Mouse (Mus musculus) heart, embryonic 15.5 days (tissue): ENCODE data around the gene Xndc1. TPM values are rescaled to one million over a fixed set of nuclear protein-coding genes. Genes with fewer than 3 reads are reported as not detected.
"Not testable (repeated sequence)": the region's sequence is repeated elsewhere in the genome, so short reads cannot be mapped to it uniquely, and the experiment has no call there.

Experiments
- ATAC-seq: fragments of 200-750 bp; cut with Nextera tagmentation; replicated peaks from 2 replicates; pipeline ENCODE4 v1.8.0; 2017; ENCODE audit warnings: low read depth, moderate TSS enrichment; ENCODE audit not compliant: insufficient number of reproducible peaks, insufficient read depth, low FRiP score
- H3K27ac ChIP-seq: fragments of 300-500 bp; sonication (generic); 2 replicates; pipeline ENCODE4 v1.5.1; 2015; ENCODE audit warnings: mild to moderate bottlenecking, inconsistent platforms
- H3K27me3 ChIP-seq: fragments of 300-500 bp; sonication (generic); 2 replicates; pipeline ENCODE4 v1.6.1; 2015; ENCODE audit warnings: inconsistent platforms
- H3K36me3 ChIP-seq: fragments of 300-500 bp; sonication (generic); 2 replicates; pipeline ENCODE4 v1.6.1; 2015; ENCODE audit warnings: mild to moderate bottlenecking, inconsistent platforms
- H3K4me1 ChIP-seq: fragments of 300-500 bp; sonication (generic); replicated peaks from 2 replicates; pipeline ENCODE4 v1.6.1; 2015; ENCODE audit warnings: inconsistent platforms
- H3K4me2 ChIP-seq: fragments of 300-500 bp; sonication (generic); 2 replicates; pipeline ENCODE4 v1.6.1; 2015; ENCODE audit warnings: inconsistent platforms, mild to moderate bottlenecking, moderate library complexity
- H3K4me3 ChIP-seq: fragments of 300-500 bp; sonication (generic); 2 replicates; pipeline ENCODE4 v1.5.1; 2015; ENCODE audit warnings: mild to moderate bottlenecking, inconsistent platforms
- H3K9ac ChIP-seq: fragments of 300-500 bp; sonication (generic); 2 replicates; pipeline ENCODE4 v1.6.1; 2015; ENCODE audit warnings: mild to moderate bottlenecking, inconsistent platforms
- H3K9me3 ChIP-seq: fragments of 300-500 bp; sonication (generic); replicated peaks from 2 replicates; pipeline ENCODE4 v1.6.1; 2016; ENCODE audit warnings: inconsistent platforms
- WGBS: fragments of 180-500 bp; shearing (Covaris S2); methylation state at CpG from one replicate; pipeline ENCODE4 v1.1.7; 2015; ENCODE audit warnings: mixed read lengths; 5-methylcytosine and 5-hydroxymethylcytosine counted together
- polyA plus RNA-seq: library from polyadenylated mRNA; unstranded; fragments of >200 nt; fragmentation: Nextera tagmentation; extraction: Ambion mirVana; gene quantifications from 2 replicates; pipeline ENCODE4 v1.2.1, GENCODE M21; 2015

The Xndc1 gene
- polyA plus RNA-seq, 1 experiment from 2014 or later = 18.9 TPM

DNA sequence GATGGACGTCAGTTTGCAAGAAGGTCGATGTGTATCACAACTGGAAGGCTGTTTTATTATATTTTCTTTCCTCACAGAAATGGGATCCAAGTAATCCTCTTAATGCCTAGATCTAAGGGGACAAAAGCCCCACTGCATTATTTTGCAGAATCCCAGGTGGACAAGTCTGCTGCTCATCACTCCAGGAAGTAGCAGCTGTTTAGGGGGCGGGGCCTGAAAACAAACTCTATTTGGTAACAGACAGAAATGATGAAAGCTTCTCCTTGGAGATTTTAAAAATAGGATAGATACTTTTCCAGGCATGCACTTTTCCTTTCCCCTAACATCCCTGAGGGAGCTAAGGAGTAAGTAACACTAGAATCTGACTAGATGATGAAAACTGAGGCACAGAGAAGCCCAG lies 28.0 kb upstream of the Xndc1 start:
- ATAC-seq = no peak
- Histone ChIP-seq H3K27ac (no peak overlapping the region), H3K9me3 (no peaks in the 10 kb centered on the region), H3K27me3 (no peaks in the 10 kb centered on the region), H3K9ac (no peak overlapping the region), H3K4me1 (no peaks in the 10 kb centered on the region), H3K4me3 (no peak overlapping the region), H3K36me3 (peaks cover 48% of the 10 kb centered on the region), H3K4me2 (no peak overlapping the region)
- WGBS = 92% methylated on average over 3 of the region's 3 CpGs

DNA sequence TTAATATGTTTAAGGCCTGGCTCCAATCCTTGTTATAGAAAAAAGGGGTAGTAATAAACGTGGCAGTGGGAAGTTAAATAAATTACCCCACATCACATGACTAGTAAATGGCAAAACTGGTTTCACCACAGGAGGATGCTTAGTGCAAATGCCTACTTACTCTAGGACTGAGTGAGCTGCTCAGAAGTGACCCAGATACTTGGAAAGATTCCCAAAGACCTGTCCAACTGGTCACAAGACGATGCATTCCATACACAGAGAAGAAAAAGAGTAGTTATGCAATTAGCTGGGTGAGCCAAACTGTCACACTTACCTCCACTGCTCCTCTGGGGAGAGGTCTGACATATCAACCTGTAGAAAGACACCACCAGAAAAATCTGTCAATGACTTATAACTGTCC lies 23.0 kb upstream of the Xndc1 start:
- Histone ChIP-seq H3K4me2 (no peak overlapping the region), H3K36me3 (peaks cover 21% of the 10 kb centered on the region)

GRCm38 (mm10) chr7:102048524-102048923 lies 16.8 kb upstream of the Xndc1 start:
- not testable (repeated sequence) for H3K27ac ChIP-seq, H3K4me2 ChIP-seq, H3K9me3 ChIP-seq, H3K4me3 ChIP-seq, H3K27me3 ChIP-seq, H3K4me1 ChIP-seq, H3K36me3 ChIP-seq, ATAC-seq, H3K9ac ChIP-seq

More for the DNA sequence above, 23.0 kb upstream of the Xndc1 start:
- no peak overlapping the region for H3K4me3 ChIP-seq
- no peak overlapping the region for H3K27ac ChIP-seq
- H3K9ac ChIP-seq = no peak overlapping the region
- H3K27me3 ChIP-seq = no peaks in the 10 kb centered on the region
- WGBS = 66% methylated on average over 2 of the region's 2 CpGs
- H3K9me3 ChIP-seq = no peaks in the 10 kb centered on the region
- H3K4me1 ChIP-seq = no peaks in the 10 kb centered on the region
- no peak for ATAC-seq

- Histone ChIP-seq H3K4me3 (no peak overlapping the region), H3K4me2 (no peak overlapping the region), H3K9me3 (no peaks in the 10 kb centered on the region), H3K4me1 (peaks cover 15% of the 10 kb centered on the region), H3K27ac (no peak overlapping the region), H3K9ac (no peak overlapping the region), H3K27me3 (no peaks in the 10 kb centered on the region), H3K36me3 (peaks cover 11% of the 10 kb centered on the region; the same call in 1 of the 2 replicates)
- WGBS = 70% methylated on average over 3 of the region's 3 CpGs
- ATAC-seq = no peak
Observed at GRCm38 (mm10) chr7:102061353-102061752, 4.0 kb upstream of the Xndc1 start.

GRCm38 (mm10) chr7:102062203-102062602 lies 3.1 kb upstream of the Xndc1 start:
- WGBS = 71% methylated on average over 1 of the region's 1 CpGs
- Histone ChIP-seq H3K27ac (no peak overlapping the region), H3K4me1 (peaks cover 19% of the 10 kb centered on the region), H3K9me3 (no peaks in the 10 kb centered on the region), H3K36me3 (peaks cover 7% of the 10 kb centered on the region; the same call in 1 of the 2 replicates), H3K9ac (no peak overlapping the region), H3K27me3 (no peaks in the 10 kb centered on the region), H3K4me2 (no peak overlapping the region), H3K4me3 (no peak overlapping the region)
- ATAC-seq = no peak

DNA sequence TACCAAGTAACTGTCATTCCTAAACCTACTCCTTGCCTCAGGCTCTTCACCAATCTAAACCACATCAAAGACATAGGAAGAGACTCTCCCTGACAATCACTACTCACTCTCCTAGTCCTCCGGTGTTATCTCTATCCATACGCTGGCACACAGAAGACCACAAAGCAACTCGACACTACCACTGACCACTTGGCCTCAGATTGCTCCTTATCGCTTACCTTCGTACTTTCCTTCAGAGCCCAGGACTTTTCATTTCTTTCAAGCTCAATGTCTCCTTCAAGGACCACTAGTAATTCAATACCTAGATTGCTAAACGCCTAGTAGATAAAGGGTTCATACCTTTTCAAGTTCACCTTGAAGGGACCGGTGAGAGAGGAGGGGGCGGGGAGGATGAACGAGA lies 1.4 kb upstream of the Xndc1 start:
- Histone ChIP-seq H3K4me3 (peak overlapping the region; percentile 77), H3K36me3 (peaks cover 7% of the 10 kb centered on the region; the same call in 1 of the 2 replicates), H3K9ac (no peak overlapping the region), H3K4me2 (peak overlapping the region; percentile 73), H3K9me3 (no peaks in the 10 kb centered on the region), H3K27me3 (no peaks in the 10 kb centered on the region), H3K4me1 (peaks cover 15% of the 10 kb centered on the region), H3K27ac (no peak overlapping the region)
- ATAC-seq = no peak
- 47% methylated on average over 9 of the region's 9 CpGs for WGBS

DNA sequence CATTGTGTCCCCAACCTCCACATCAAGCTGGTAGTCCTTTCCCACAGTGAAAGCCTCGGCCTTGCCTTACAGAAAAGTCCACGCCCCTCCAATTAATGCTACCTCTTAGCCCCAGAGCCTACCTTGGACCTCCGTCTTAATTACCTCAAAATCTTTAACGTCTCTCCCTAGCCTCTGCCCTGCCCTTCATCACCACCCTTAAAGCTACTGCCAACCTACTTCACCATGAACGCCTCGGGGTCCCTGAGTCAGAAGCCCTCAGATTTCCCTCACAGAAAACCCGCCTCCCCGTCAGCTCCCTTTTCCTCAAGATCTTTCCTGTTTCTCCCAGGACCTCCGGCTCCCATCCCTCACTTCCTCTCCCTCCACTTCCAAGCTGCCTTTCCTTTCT lies 661 bp upstream of the Xndc1 start:
- Histone ChIP-seq H3K36me3 (peaks cover under 1% of the 10 kb centered on the region; the same call in 1 of the 2 replicates), H3K9ac (peak overlapping the region; percentile 74), H3K9me3 (no peaks in the 10 kb centered on the region), H3K4me1 (peaks cover 15% of the 10 kb centered on the region), H3K27ac (peak overlapping the region; percentile 79), H3K4me3 (peak overlapping the region; percentile 77), H3K4me2 (peak overlapping the region; percentile 73), H3K27me3 (no peaks in the 10 kb centered on the region)
- under 1% methylated on average over 9 of the region's 9 CpGs for WGBS
- no peak for ATAC-seq

GRCm38 (mm10) chr7:102066363-102066762 lies 1.1 kb downstream of the Xndc1 start:
- Histone ChIP-seq H3K4me2 (peak overlapping the region; percentile 73), H3K4me3 (peak overlapping the region; percentile 77), H3K4me1 (peaks cover 15% of the 10 kb centered on the region), H3K27ac (peak overlapping the region; percentile 79; the same call in 1 of the 2 replicates), H3K27me3 (no peaks in the 10 kb centered on the region), H3K9ac (peak overlapping the region; percentile 56), H3K9me3 (no peaks in the 10 kb centered on the region), H3K36me3 (0 out of 2 replicates have a peak, but pooled peaks cover 3% of the 10 kb centered on the region)
- no peak for ATAC-seq
- WGBS = 66% methylated on average over 6 of the region's 6 CpGs

DNA sequence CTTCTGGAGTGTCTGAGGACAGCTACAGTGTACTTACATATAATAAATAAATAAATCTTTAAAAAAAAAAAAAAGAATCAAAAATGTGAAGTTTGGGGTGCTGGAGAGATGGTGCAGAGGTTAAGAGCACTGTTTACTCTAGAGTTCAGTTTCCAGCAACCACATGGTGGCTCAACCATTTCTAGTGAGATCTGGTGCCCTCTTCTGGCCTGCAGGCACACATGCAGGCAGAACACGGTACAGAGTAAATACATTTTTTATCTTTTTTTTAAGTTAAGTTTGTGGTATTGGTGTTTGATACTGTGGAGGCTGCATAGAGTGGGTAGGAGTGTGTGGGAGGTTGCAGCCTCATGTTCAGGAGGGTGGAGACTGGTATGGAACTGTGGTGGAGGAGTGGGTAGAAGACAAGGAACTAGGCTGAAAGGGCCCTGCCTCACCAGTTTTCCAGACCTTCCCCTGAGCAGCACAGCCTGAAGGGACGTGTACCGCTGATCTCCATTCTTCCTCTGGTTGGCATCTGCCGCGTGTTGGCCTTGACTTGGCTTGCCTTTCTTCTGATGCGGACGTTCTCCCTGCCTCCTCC lies 11.5 kb downstream of the Xndc1 start:
- no peaks in the 10 kb centered on the region for H3K27me3 ChIP-seq
- H3K4me3 ChIP-seq = no peak overlapping the region
- H3K36me3 ChIP-seq = peaks cover 84% of the 10 kb centered on the region
- ATAC-seq = no peak
- no peak overlapping the region for H3K4me2 ChIP-seq
- H3K9ac ChIP-seq = no peak overlapping the region
- no peaks in the 10 kb centered on the region for H3K9me3 ChIP-seq
- no peak overlapping the region for H3K27ac ChIP-seq
- H3K4me1 ChIP-seq = no peaks in the 10 kb centered on the region
- 82% methylated on average over 7 of the region's 7 CpGs for WGBS

DNA sequence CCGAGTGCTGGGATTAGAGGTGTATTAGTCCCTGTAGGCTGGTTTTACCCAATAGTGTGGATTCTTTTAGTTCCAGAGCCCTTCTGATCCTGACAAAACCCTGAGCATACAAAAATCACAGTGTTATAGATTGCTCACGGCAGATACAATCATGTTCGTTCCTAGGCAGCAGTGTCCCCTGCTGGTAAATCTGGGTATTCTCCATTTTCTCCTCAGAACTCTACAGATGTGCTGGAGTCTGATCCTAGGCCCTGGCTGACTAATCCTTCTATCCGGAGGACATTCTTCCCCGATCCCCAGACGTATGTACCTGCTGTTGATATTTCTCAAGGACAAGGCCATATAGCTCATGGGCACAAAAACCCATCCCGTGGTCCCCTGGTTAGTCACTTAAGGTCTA lies 13.2 kb downstream of the Xndc1 start:
- H3K4me2 ChIP-seq = no peak overlapping the region
- no peak for ATAC-seq
- 78% methylated on average over 7 of the region's 7 CpGs for WGBS

DNA sequence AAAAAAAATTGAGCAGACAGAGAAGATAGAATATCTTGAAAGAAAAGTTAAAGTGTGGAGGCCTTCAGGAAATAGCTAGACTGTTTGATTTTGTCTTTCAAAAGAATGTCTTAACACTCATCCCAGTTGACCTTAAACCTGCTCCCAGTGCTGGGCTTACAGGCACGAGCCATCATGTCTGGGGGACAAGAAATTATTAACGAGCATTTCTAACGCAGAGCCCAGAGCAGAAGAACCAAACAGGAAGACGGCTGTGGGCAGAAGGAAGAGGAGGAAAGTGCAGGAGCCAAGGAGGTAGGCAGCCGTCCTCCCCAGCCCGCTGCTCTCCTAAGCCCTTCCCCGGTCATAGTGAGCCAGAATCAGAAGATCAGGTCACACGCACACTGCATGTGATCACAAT lies 15.0 kb downstream of the Xndc1 start:
- no peak overlapping the region for H3K4me2 ChIP-seq
- H3K36me3 ChIP-seq = peaks cover 69% of the 10 kb centered on the region
- no peaks in the 10 kb centered on the region for H3K4me1 ChIP-seq
- 84% methylated on average over 8 of the region's 8 CpGs for WGBS
- no peak overlapping the region for H3K9ac ChIP-seq
- H3K27ac ChIP-seq = no peak overlapping the region
- no peaks in the 10 kb centered on the region for H3K9me3 ChIP-seq
- no peak for ATAC-seq
- H3K4me3 ChIP-seq = no peak overlapping the region
- H3K27me3 ChIP-seq = no peaks in the 10 kb centered on the region

More for the DNA sequence above, 13.2 kb downstream of the Xndc1 start:
- Histone ChIP-seq H3K36me3 (peaks cover 83% of the 10 kb centered on the region), H3K27ac (no peak overlapping the region), H3K4me1 (no peaks in the 10 kb centered on the region), H3K9ac (no peak overlapping the region), H3K9me3 (no peaks in the 10 kb centered on the region), H3K27me3 (no peaks in the 10 kb centered on the region), H3K4me3 (no peak overlapping the region)

DNA sequence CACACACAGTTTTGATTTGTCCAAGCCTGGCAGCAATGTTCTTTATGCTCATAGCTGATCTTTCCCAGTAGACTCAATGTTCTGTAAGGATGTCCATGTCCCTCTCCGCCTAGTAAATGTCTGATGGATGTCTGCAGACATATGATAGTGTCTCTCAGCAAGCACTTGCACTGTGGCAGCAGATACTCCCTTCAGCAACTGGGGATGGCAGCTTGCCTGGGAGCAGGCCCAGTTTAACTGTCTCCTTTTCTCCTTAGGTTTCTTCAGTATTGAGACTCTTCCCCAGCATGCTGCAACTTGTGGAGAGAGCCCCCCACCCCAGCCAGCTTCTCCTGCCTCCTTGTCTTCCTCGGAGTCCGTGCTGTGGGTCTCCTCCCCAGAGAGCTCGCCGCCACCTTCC lies 16.5 kb downstream of the Xndc1 start:
- ATAC-seq = no peak
- Histone ChIP-seq H3K9ac (no peak overlapping the region), H3K4me3 (no peak overlapping the region), H3K9me3 (no peaks in the 10 kb centered on the region), H3K27ac (no peak overlapping the region), H3K36me3 (peaks cover 60% of the 10 kb centered on the region), H3K27me3 (no peaks in the 10 kb centered on the region), H3K4me2 (no peak overlapping the region), H3K4me1 (no peaks in the 10 kb centered on the region)
- WGBS = 93% methylated on average over 5 of the region's 5 CpGs
